Mouse (Mus musculus): ENCODE data around the gene Sertad1. TPM values are rescaled to one million over a fixed set of nuclear protein-coding genes. Genes with fewer than 3 reads are reported as not detected.

Gene Sertad1
- polyA plus RNA-seq, 1 experiment from 2014 or later: 25.1 TPM

GRCm38 (mm10) chr7:27454461-27455121 lies 32.1 kb upstream of the Sertad1 start:
- no peak overlapping the region for H3K27ac ChIP-seq (replicated peaks)
- H3K36me3 ChIP-seq (replicated peaks): no peaks in the 10 kb centered on the region
- H3K9me3 ChIP-seq: no peaks in the 10 kb centered on the region; the same call in 1 of the 2 replicates
- WGBS: 81% methylated on average over 10 of the region's 10 CpGs
- H3K27me3 ChIP-seq (replicated peaks; ENCODE audit: low read depth, poor library complexity, severe bottlenecking): no peaks in the 10 kb centered on the region
- no peaks in the 10 kb centered on the region for H3K4me1 ChIP-seq
- no peak overlapping the region for H3K4me3 ChIP-seq
- no peak for DNase-seq (ENCODE audit: low spot score)

GRCm38 (mm10) chr7:27455273-27455672 lies 31.4 kb upstream of the Sertad1 start:
- no peak for DNase-seq (ENCODE audit: low spot score)
- peaks cover 2% of the 10 kb centered on the region; the same call in 1 of the 2 replicates for H3K9me3 ChIP-seq
- 88% methylated on average over 3 of the region's 3 CpGs for WGBS
- no peaks in the 10 kb centered on the region for H3K4me1 ChIP-seq
- H3K27me3 ChIP-seq (replicated peaks; ENCODE audit: low read depth, poor library complexity, severe bottlenecking): no peaks in the 10 kb centered on the region
- no peak overlapping the region for H3K27ac ChIP-seq (replicated peaks)
- H3K36me3 ChIP-seq (replicated peaks): no peaks in the 10 kb centered on the region
- no peak overlapping the region for H3K4me3 ChIP-seq

- no peak for DNase-seq (ENCODE audit: low spot score)
- peaks cover 2% of the 10 kb centered on the region; the same call in 1 of the 2 replicates for H3K9me3 ChIP-seq
- H3K27ac ChIP-seq (replicated peaks): no peak overlapping the region
- 88% methylated on average over 4 of the region's 4 CpGs for WGBS
- H3K4me3 ChIP-seq: no peak overlapping the region
- no peaks in the 10 kb centered on the region for H3K27me3 ChIP-seq (replicated peaks; ENCODE audit: low read depth, poor library complexity, severe bottlenecking)
- no peaks in the 10 kb centered on the region for H3K4me1 ChIP-seq
- no peaks in the 10 kb centered on the region for H3K36me3 ChIP-seq (replicated peaks)
Observed at GRCm38 (mm10) chr7:27458614-27459013, 28.1 kb upstream of the Sertad1 start.

- Histone ChIP-seq H3K36me3 (replicated peaks) (no peaks in the 10 kb centered on the region), H3K9me3 (peaks cover 2% of the 10 kb centered on the region; the same call in 1 of the 2 replicates), H3K4me3 (no peak overlapping the region), H3K27me3 (replicated peaks; ENCODE audit: low read depth, poor library complexity, severe bottlenecking) (no peaks in the 10 kb centered on the region), H3K4me1 (no peaks in the 10 kb centered on the region), H3K27ac (replicated peaks) (no peak overlapping the region)
- 90% methylated on average over 5 of the region's 5 CpGs for whole genome bisulfite sequencing
- no peak for DNase-seq (ENCODE audit: low spot score)
Observed at GRCm38 (mm10) chr7:27459640-27460039, 27.1 kb upstream of the Sertad1 start.

GRCm38 (mm10) chr7:27460477-27460876 lies 26.2 kb upstream of the Sertad1 start:
- Histone ChIP-seq H3K9me3 (peaks cover 2% of the 10 kb centered on the region; the same call in 1 of the 2 replicates), H3K27me3 (replicated peaks; ENCODE audit: low read depth, poor library complexity, severe bottlenecking) (no peaks in the 10 kb centered on the region), H3K4me1 (no peaks in the 10 kb centered on the region), H3K4me3 (no peak overlapping the region), H3K27ac (replicated peaks) (no peak overlapping the region), H3K36me3 (replicated peaks) (no peaks in the 10 kb centered on the region)
- DNase-seq (ENCODE audit: low spot score): no peak
- WGBS: 83% methylated on average over 6 of the region's 6 CpGs

GRCm38 (mm10) chr7:27467648-27468047 lies 19.1 kb upstream of the Sertad1 start:
- no peaks in the 10 kb centered on the region for H3K36me3 ChIP-seq (replicated peaks)
- no peak overlapping the region for H3K4me3 ChIP-seq
- no peaks in the 10 kb centered on the region for H3K27me3 ChIP-seq (replicated peaks; ENCODE audit: low read depth, poor library complexity, severe bottlenecking)
- 0 out of 2 replicates have a peak overlapping the region, but pooled peaks have one; percentile 30 for H3K27ac ChIP-seq (replicated peaks)
- WGBS: 42% methylated on average over 4 of the region's 4 CpGs
- DNase-seq (ENCODE audit: low spot score): no peak
- H3K9me3 ChIP-seq: no peaks in the 10 kb centered on the region
- H3K4me1 ChIP-seq: peaks cover 10% of the 10 kb centered on the region

GRCm38 (mm10) chr7:27471390-27472120 lies 15.2 kb upstream of the Sertad1 start:
- no peak for DNase-seq (ENCODE audit: low spot score)
- 89% methylated on average over 11 of the region's 11 CpGs for WGBS
- H3K27me3 ChIP-seq (replicated peaks; ENCODE audit: low read depth, poor library complexity, severe bottlenecking): no peaks in the 10 kb centered on the region
- peaks cover 21% of the 10 kb centered on the region for H3K4me1 ChIP-seq
- H3K27ac ChIP-seq (replicated peaks): no peak overlapping the region
- H3K36me3 ChIP-seq (replicated peaks): peaks cover 9% of the 10 kb centered on the region
- no peak overlapping the region for H3K4me3 ChIP-seq
- H3K9me3 ChIP-seq: no peaks in the 10 kb centered on the region

GRCm38 (mm10) chr7:27472596-27472995 lies 14.1 kb upstream of the Sertad1 start:
- Histone ChIP-seq H3K36me3 (replicated peaks) (peaks cover 19% of the 10 kb centered on the region), H3K4me3 (peak overlapping the region; percentile 79), H3K9me3 (no peaks in the 10 kb centered on the region), H3K27me3 (replicated peaks; ENCODE audit: low read depth, poor library complexity, severe bottlenecking) (no peaks in the 10 kb centered on the region), H3K27ac (replicated peaks) (peak overlapping the region; percentile 91), H3K4me1 (peaks cover 19% of the 10 kb centered on the region)
- DNase-seq (ENCODE audit: low spot score): no peak
- 48% methylated on average over 7 of the region's 7 CpGs for WGBS

GRCm38 (mm10) chr7:27473156-27473834 lies 13.4 kb upstream of the Sertad1 start, which contains the start of gene Sertad3:
Gene Sertad3 (plus strand): TSS chr7:27473768.
- Histone ChIP-seq H3K36me3 (replicated peaks) (peaks cover 26% of the 10 kb centered on the region), H3K27ac (replicated peaks) (peak within 1 kb of the TSS; percentile 91), H3K27me3 (replicated peaks; ENCODE audit: low read depth, poor library complexity, severe bottlenecking) (no peaks in the 10 kb centered on the region), H3K9me3 (no peaks in the 10 kb centered on the region), H3K4me1 (peaks cover 15% of the 10 kb centered on the region), H3K4me3 (peak within 1 kb of the TSS; percentile 79)
- DNase-seq (ENCODE audit: low spot score): peak; percentile 99
- under 1% methylated on average over 36 of the region's 36 CpGs for WGBS

GRCm38 (mm10) chr7:27473835-27474489 lies 12.7 kb upstream of the Sertad1 start:
- WGBS: under 1% methylated on average over 34 of the region's 34 CpGs
- Histone ChIP-seq H3K4me1 (peaks cover 15% of the 10 kb centered on the region), H3K27ac (replicated peaks) (peak overlapping the region; percentile 91), H3K4me3 (peak overlapping the region; percentile 79), H3K9me3 (no peaks in the 10 kb centered on the region), H3K27me3 (replicated peaks; ENCODE audit: low read depth, poor library complexity, severe bottlenecking) (no peaks in the 10 kb centered on the region), H3K36me3 (replicated peaks) (peaks cover 28% of the 10 kb centered on the region)
- no peak for DNase-seq (ENCODE audit: low spot score)

- Histone ChIP-seq H3K27ac (replicated peaks) (peak overlapping the region; percentile 91), H3K4me1 (peaks cover 15% of the 10 kb centered on the region)
- WGBS: under 1% methylated on average over 23 of the region's 23 CpGs
Observed at GRCm38 (mm10) chr7:27474490-27474954, 12.2 kb upstream of the Sertad1 start.

GRCm38 (mm10) chr7:27475596-27475995 lies 11.1 kb upstream of the Sertad1 start:
- WGBS: 91% methylated on average over 2 of the region's 2 CpGs
- H3K27ac ChIP-seq (replicated peaks): no peak overlapping the region
- peaks cover 15% of the 10 kb centered on the region for H3K4me1 ChIP-seq
- H3K36me3 ChIP-seq (replicated peaks): peaks cover 28% of the 10 kb centered on the region
- DNase-seq (ENCODE audit: low spot score): no peak
- peak overlapping the region; percentile 79; the same call in 1 of the 2 replicates for H3K4me3 ChIP-seq
- no peaks in the 10 kb centered on the region for H3K9me3 ChIP-seq
- no peaks in the 10 kb centered on the region for H3K27me3 ChIP-seq (replicated peaks; ENCODE audit: low read depth, poor library complexity, severe bottlenecking)

More at GRCm38 (mm10) chr7:27474490-27474954, 12.2 kb upstream of the Sertad1 start:
- no peaks in the 10 kb centered on the region for H3K27me3 ChIP-seq (replicated peaks; ENCODE audit: low read depth, poor library complexity, severe bottlenecking)
- no peaks in the 10 kb centered on the region for H3K9me3 ChIP-seq
- H3K4me3 ChIP-seq: peak overlapping the region; percentile 79
- peaks cover 28% of the 10 kb centered on the region for H3K36me3 ChIP-seq (replicated peaks)
- DNase-seq (ENCODE audit: low spot score): peak; percentile 97
